Mouse (Mus musculus): ENCODE data around the gene AU041133. TPM values are rescaled to one million over a fixed set of nuclear protein-coding genes. Genes with fewer than 3 reads are reported as not detected.
"Not testable (repeated sequence)": the region's sequence is repeated elsewhere in the genome, so short reads cannot be mapped to it uniquely, and the experiment has no call there.

AU041133 gene
- 0.19 and 2.1 TPM in 2 replicates for total RNA-seq (2015; ENCODE audit: low replicate concordance)
- 2.1 and 2.2 TPM in 2 replicates for total RNA-seq (2017; ENCODE audit: low replicate concordance)

DNA sequence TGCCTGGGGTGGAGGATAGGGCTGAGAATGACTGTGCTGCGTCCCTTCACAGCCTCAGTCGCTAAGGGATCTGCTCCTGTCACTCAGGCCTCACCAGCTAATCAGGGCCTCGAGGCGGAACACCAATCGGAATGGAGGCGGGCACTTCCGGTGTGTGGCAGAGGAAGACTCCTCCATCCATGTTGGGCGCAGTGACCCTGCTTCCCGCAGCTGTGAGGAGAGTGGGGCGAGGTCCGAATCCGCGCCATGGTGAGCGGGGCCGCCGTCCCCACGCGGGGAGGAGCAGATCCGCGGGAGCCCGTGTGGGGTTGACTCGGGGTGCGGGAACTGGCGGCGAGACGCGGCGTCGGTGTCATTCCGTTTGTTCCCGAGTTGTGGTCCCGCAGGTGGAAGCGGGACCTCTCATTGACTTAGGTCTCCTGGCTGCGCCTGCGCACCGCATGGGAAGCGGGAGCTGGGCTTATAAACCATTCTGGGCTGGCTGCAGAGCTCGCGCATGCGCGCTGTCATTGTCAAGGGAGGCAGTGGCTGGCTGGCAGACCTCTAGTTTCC is at the start of gene AU041133:
TSS of gene AU041133 (plus strand) at position 164 of the 552 bp plus-strand sequence.
- peak; percentile 70 for ATAC-seq (replicated peaks; ENCODE audit: low FRiP score, poor library complexity, severe bottlenecking)

GRCm38 (mm10) chr10:82082728-82083621 is 44.8 kb upstream of the AU041133 start, which contains the start of gene BC024063:
Gene BC024063, plus strand, starts transcription at chr10:82083353.
- ATAC-seq (replicated peaks; ENCODE audit: low FRiP score, poor library complexity, severe bottlenecking), result not testable (repeated sequence)

DNA sequence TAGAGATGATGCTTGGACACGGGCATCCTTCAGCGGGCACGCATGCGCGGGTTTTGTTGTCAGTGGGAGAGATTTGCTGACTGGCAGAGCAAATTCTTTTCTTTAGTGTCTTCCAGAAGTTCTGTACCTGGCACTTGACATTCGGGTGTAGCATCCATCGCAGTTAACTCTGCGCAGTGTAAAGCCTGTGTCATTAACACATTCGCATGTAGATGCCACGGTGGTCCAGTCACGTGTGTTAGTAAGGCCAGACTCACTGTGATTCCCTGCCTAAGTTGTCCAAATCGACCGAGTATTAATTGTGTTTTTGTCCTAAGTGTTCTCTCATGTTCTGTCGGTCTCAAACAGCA is 44.2 kb upstream of the AU041133 start:
- ATAC-seq (replicated peaks; ENCODE audit: low FRiP score, poor library complexity, severe bottlenecking), result not testable (repeated sequence)

DNA sequence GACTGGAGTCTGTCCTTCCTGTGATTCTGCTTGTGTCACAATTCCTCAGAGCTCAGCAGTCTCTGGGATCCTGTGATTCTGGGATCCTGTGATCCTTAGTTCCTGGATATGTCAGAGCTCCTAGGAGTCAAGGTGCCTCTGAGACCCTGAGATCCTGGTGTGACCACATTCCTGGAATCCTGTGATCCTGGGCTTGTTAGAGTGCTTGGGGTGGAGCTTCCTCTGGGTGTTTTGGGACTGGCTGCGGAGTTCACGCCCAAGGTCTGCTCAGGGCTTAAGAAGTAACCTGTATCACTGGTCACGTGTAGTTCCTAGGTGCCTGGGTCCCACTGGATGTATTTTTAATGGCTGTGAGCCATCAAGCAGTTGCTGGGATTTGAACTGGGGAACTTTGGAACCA is 10.6 kb upstream of the AU041133 start:
- no peak for ATAC-seq (replicated peaks; ENCODE audit: low FRiP score, poor library complexity, severe bottlenecking)

DNA sequence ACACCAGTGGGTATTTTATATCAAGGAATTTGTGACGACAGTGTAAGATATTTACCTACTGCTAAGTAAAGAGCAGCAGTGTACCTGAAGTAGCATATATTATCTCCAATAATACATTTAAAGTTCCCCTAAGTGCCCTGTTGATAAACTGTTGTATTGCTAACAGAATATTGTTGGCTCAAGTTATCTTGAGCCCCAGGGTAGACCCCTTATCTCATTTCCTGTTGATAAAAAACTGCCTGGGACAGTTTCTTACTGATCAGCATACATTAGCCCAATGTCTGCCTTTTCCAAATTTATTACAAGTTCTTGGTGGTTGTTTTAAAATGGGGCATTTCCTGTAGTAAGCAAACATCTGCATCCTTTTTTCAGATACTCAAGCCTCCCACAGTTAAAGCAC is 17.5 kb downstream of the AU041133 start:
- no peak for ATAC-seq (replicated peaks; ENCODE audit: low FRiP score, poor library complexity, severe bottlenecking)

DNA sequence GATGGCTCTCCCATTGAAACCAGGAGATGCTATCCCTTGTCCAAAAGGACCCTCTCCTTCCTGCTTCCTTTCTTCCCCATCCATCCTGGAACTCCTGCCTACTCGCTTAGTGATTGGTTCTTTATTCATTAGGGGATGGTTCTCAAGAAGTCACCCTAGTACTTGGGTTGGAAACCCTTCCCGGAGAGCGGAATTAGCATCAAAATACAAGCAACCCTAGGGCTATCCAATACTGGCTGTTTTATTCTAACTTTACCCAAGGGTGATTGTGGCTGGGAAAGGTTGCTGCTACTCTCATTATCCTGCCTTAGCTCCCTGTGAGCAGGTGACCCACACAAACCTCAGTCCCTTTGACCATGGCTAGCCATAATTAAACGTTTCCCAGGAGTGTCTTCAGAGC is 19.8 kb downstream of the AU041133 start:
- ATAC-seq (replicated peaks; ENCODE audit: low FRiP score, poor library complexity, severe bottlenecking), result no peak

DNA sequence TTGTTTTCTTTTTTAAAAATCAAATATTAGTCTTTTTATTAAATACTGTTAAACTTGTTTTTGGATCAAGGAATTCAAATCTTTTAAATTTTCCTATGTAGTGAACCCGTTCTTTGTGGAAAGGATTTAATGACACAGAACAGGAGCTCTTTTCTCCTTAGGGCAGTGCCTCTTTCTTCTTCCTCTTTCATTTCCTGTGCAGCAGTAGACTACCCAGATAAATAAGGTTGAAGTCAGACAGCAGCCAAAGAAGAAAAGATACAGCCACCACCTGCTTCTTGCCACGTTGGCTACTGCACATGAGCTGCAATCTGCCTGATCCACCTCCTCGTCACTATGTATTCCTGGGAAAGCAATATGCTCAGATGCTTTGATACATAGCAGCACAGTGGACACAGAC is 40.0 kb downstream of the AU041133 start:
- ATAC-seq (replicated peaks; ENCODE audit: low FRiP score, poor library complexity, severe bottlenecking), result no peak

- ATAC-seq (replicated peaks; ENCODE audit: low FRiP score, poor library complexity, severe bottlenecking), result no peak
These were observed 42.0 kb downstream of the AU041133 start for GRCm38 (mm10) chr10:82169776-82170175.

DNA sequence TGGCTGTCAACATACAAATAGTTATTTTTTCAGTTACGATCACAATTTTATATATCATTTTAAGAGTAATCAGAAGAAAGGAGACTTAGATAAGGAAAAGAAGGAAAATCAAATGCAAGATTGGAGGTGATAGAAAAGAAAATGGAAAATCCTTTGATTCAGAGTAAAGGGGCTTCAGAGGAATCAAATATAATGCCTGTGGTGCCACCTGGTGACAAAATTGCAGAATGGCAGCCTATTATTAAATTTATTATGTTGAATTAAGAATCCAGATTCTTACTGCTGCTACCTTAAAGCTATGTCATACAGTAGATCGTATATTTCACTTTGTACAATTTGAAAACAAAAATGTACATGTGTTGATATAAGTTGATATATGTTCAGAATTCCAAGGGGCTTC is 43.0 kb downstream of the AU041133 start:
- ATAC-seq (replicated peaks; ENCODE audit: low FRiP score, poor library complexity, severe bottlenecking), result no peak

DNA sequence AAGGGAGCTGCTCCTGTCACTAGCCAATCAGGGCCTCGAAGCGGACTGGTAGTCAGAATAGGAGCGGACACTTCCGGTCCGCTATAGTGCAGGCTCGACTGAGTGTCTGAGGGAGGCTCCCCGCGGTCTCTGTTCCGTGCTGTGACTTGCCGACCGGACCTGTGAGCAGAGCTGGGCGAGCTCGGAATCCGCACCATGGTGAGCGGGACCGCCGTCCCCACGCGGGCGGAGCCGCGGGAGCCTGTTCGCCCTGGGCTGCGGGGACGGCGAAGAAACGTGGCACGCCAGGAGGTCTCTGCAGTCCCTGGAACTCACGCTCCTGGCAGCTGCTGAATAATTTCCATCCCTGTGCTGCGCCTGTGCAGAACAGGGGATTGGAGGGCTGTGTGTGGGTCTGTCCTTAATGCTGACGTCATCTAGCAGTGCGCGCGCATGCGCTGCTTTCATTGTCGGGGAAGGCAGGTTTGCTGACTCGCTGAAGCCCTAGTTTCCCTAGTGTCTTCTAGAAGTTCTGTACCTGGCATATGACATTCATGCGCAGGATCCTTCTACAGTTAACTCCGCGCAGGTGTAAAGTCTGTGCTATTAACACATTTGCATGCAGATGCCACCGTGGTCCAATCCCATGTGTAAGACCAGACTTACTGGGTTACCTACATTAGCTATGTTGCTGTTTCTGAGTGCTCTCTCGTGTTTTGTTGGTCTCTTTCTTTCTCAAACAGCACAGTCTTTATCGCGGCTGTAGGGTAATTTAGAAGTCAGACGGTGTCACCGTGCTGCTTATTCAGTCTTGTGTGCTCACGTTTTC is 50.6 kb downstream of the AU041133 start:
- no peak for ATAC-seq (replicated peaks; ENCODE audit: low FRiP score, poor library complexity, severe bottlenecking)

Other genes starting within 250 kb of the AU041133 start
- gene Zfp781, start 197.5 kb upstream of the AU041133 start, total RNA-seq (2015; ENCODE audit: low replicate concordance), result not detected in 2 replicates
- 0.34 TPM in 1 of 2 replicates, not detected in the other for gene Zfp781, start 197.5 kb upstream of the AU041133 start, total RNA-seq (2017; ENCODE audit: low replicate concordance)
- gene Zfp873, start 79.9 kb upstream of the AU041133 start, total RNA-seq (2015; ENCODE audit: low replicate concordance), result 2.7 and 3.1 TPM in 2 replicates
- gene Zfp873, start 79.9 kb upstream of the AU041133 start, total RNA-seq (2017; ENCODE audit: low replicate concordance), result 0.85 and 1.3 TPM in 2 replicates
- 1.5 TPM in 1 of 2 replicates, not detected in the other for gene BC024063, start 44.7 kb upstream of the AU041133 start, total RNA-seq (2015; ENCODE audit: low replicate concordance)
- not detected in 2 replicates for gene BC024063, start 44.7 kb upstream of the AU041133 start, total RNA-seq (2017; ENCODE audit: low replicate concordance)
- gene Zfp938, start 113.3 kb downstream of the AU041133 start, total RNA-seq (2015; ENCODE audit: low replicate concordance), result 0.19 and 1.9 TPM in 2 replicates
- 1.1 TPM in 1 of 2 replicates, not detected in the other for gene Zfp938, start 113.3 kb downstream of the AU041133 start, total RNA-seq (2017; ENCODE audit: low replicate concordance)
- not detected in 2 replicates for gene 4932415D10Rik, start 188.6 kb downstream of the AU041133 start, total RNA-seq (2015; ENCODE audit: low replicate concordance)
- not detected in 2 replicates for gene 4932415D10Rik, start 188.6 kb downstream of the AU041133 start, total RNA-seq (2017; ENCODE audit: low replicate concordance)
- 0.42 TPM in 1 of 2 replicates, not detected in the other for gene Gm4924, start 226.2 kb downstream of the AU041133 start, total RNA-seq (2015; ENCODE audit: low replicate concordance)
- gene Gm4924, start 226.2 kb downstream of the AU041133 start, total RNA-seq (2017; ENCODE audit: low replicate concordance), result not detected in 2 replicates